Mouse (Mus musculus): Measurements from ENCODE around the gene Etfdh. TPM values are rescaled to one million over a fixed set of nuclear protein-coding genes. Genes with fewer than 3 reads are reported as not detected.

Gene Etfdh
- polyA plus RNA-seq (2014; fragmentation: Nextera tagmentation; extraction: Ambion mirVana) = 50.3 and 54.5 TPM in 2 replicates

DNA sequence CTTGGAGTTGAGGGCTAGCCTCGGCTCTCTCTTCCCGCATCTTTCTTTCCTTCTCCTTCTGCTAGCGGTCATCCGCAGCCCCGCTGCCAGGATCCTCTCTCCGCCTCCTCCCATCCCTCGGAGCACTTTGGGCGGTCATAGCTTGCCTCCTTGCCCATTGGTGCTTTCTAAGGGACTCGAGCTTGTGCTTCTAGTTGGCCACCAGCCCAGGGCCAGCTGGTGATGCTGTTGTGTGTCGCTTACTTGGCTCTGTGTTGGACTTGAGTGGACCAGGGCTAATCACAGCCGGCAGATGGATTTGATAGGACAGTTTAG is at the start of gene Etfdh:
Etfdh (minus strand) TSS at position 85 of the 315 bp plus-strand sequence.
- under 1% methylated on average over 11 of the region's 11 CpGs for WGBS
- Histone ChIP-seq H3K9ac (ENCODE audit: low read depth, low read length) (peak within 1 kb of the TSS; percentile 83), H3K4me2 (replicated peaks; ENCODE audit: low read depth, low read length) (peak within 1 kb of the TSS; percentile 70), H3K4me3 (ENCODE audit: low read depth, low read length) (peak within 1 kb of the TSS; percentile 66), H3K27ac (ENCODE audit: low read depth, low read length) (peak within 1 kb of the TSS; percentile 45), H3K36me3 (ENCODE audit: control insufficient read depth, insufficient read depth, low read length) (peaks cover 9% of the 10 kb centered on the region), H3K4me1 (replicated peaks; ENCODE audit: control insufficient read depth, insufficient read depth, low read length) (no peaks in the 10 kb centered on the region), H3K27me3 (ENCODE audit: control insufficient read depth, insufficient read depth, low read length) (no peaks in the 10 kb centered on the region), H3K9me3 (ENCODE audit: control insufficient read depth, low read length) (no peaks in the 10 kb centered on the region)
- DNase-seq (ENCODE audit: low spot score) (peak; percentile 66), ATAC-seq (ENCODE audit: low FRiP score) (peak; percentile 44; the same call in 1 of the 2 replicates)

DNA sequence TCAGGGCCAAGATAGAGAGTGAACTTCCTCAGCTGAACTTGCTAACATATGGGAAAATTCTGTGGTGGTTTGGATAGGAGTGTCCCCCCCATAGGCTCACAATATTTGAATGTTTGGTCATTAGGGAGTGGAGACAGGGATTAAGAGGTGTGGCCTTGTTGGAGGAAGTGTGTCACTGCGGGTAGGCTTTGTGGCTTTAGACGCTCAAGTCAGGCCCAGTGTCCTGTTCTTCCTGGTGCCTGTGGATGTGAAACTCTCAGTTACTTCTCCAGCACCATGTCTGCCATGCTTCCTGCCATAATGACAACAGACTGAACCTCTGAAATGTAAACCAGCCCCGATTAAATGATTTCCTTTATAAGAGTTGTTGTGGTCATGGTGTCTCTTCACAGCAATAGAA is 47.1 kb upstream of the Etfdh start:
- no peak overlapping the region for H3K4me3 ChIP-seq (ENCODE audit: low read depth, low read length)
- H3K9ac ChIP-seq (ENCODE audit: low read depth, low read length) = no peak overlapping the region
- no peak for ATAC-seq (ENCODE audit: low FRiP score)
- no peaks in the 10 kb centered on the region for H3K9me3 ChIP-seq (ENCODE audit: control insufficient read depth, low read length)
- H3K27ac ChIP-seq (ENCODE audit: low read depth, low read length) = no peak overlapping the region
- H3K4me2 ChIP-seq (replicated peaks; ENCODE audit: low read depth, low read length) = no peak overlapping the region
- no peaks in the 10 kb centered on the region for H3K36me3 ChIP-seq (ENCODE audit: control insufficient read depth, insufficient read depth, low read length)
- no peaks in the 10 kb centered on the region for H3K4me1 ChIP-seq (replicated peaks; ENCODE audit: control insufficient read depth, insufficient read depth, low read length)
- H3K27me3 ChIP-seq (ENCODE audit: control insufficient read depth, insufficient read depth, low read length) = no peaks in the 10 kb centered on the region
- 89% methylated on average over 3 of the region's 3 CpGs for WGBS
- no peak for DNase-seq (ENCODE audit: low spot score)

DNA sequence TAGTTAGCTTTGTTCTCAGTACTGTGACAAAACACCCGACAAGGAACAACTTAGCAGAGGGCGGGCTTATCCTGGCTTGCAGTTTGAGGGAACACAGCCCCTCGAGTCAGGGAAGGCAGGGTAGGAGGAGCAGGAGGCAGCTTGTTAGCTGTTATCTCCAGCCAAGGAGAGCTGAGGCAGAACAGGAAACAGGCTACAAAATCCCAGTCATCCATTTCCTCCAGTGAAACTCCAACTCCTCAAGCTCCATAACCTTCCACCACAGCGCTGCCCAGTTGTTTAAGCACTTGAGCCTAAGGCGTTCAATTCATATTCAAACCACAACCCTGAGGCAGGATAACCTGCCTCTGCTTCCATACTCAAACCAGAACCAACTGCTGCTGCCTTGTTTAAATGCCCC is 45.3 kb upstream of the Etfdh start:
- no peaks in the 10 kb centered on the region for H3K4me1 ChIP-seq (replicated peaks; ENCODE audit: control insufficient read depth, insufficient read depth, low read length)
- no peak overlapping the region for H3K4me2 ChIP-seq (replicated peaks; ENCODE audit: low read depth, low read length)
- H3K9me3 ChIP-seq (ENCODE audit: control insufficient read depth, low read length) = no peaks in the 10 kb centered on the region
- no peak overlapping the region for H3K9ac ChIP-seq (ENCODE audit: low read depth, low read length)
- no peaks in the 10 kb centered on the region for H3K27me3 ChIP-seq (ENCODE audit: control insufficient read depth, insufficient read depth, low read length)
- no peaks in the 10 kb centered on the region for H3K36me3 ChIP-seq (ENCODE audit: control insufficient read depth, insufficient read depth, low read length)
- no peak overlapping the region for H3K4me3 ChIP-seq (ENCODE audit: low read depth, low read length)
- no peak overlapping the region for H3K27ac ChIP-seq (ENCODE audit: low read depth, low read length)
- ATAC-seq (ENCODE audit: low FRiP score) (no peak), DNase-seq (ENCODE audit: low spot score) (no peak)
- 81% methylated on average over 5 of the region's 5 CpGs for WGBS

DNA sequence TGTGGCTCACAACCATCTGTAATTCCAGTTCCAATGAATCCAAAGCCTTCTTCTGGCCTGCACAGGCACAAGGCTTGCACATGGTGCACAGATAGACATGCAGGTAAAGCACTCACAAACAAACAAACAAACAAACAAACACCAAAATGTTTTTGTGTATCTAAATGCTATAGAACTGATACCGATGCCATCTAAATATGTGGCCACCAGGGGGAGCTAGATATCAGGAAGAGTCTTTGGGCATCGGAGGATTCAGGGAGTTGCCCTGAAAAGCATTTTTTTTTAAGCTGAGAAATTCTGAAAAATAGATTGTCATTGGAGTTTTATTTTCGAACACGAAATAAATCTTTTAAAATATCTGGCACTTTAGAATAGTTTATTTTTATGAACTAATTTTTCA is 43.8 kb upstream of the Etfdh start:
- Histone ChIP-seq H3K9me3 (ENCODE audit: control insufficient read depth, low read length) (no peaks in the 10 kb centered on the region), H3K27me3 (ENCODE audit: control insufficient read depth, insufficient read depth, low read length) (no peaks in the 10 kb centered on the region), H3K4me2 (replicated peaks; ENCODE audit: low read depth, low read length) (no peak overlapping the region), H3K4me1 (replicated peaks; ENCODE audit: control insufficient read depth, insufficient read depth, low read length) (no peaks in the 10 kb centered on the region), H3K9ac (ENCODE audit: low read depth, low read length) (no peak overlapping the region), H3K4me3 (ENCODE audit: low read depth, low read length) (no peak overlapping the region), H3K27ac (ENCODE audit: low read depth, low read length) (no peak overlapping the region), H3K36me3 (ENCODE audit: control insufficient read depth, insufficient read depth, low read length) (no peaks in the 10 kb centered on the region)
- ATAC-seq (ENCODE audit: low FRiP score) = no peak
- 20% methylated on average over 4 of the region's 4 CpGs for WGBS
- peak; percentile 85 for DNase-seq (ENCODE audit: low spot score)

DNA sequence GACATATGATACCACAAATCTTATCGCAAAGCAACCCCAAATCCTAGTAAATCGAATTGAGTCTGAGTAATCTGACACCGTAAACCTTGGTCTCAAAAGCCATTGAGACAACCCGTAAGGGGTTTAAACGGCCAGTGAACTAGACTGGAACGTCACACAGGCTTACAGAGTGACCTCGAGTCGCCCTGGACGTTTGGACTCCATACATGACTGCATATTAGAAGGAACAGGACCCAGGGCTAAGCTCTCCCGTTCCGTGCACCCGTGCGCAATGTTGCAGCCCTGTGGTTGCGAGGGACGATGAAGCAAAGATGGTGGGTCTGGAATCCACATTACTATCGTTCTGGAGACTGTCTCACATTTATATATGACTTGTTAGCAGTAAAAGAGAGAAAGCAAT is 42.9 kb upstream of the Etfdh start:
- Histone ChIP-seq H3K4me1 (replicated peaks; ENCODE audit: control insufficient read depth, insufficient read depth, low read length) (no peaks in the 10 kb centered on the region), H3K27ac (ENCODE audit: low read depth, low read length) (no peak overlapping the region), H3K4me2 (replicated peaks; ENCODE audit: low read depth, low read length) (no peak overlapping the region), H3K4me3 (ENCODE audit: low read depth, low read length) (no peak overlapping the region), H3K9me3 (ENCODE audit: control insufficient read depth, low read length) (no peaks in the 10 kb centered on the region), H3K9ac (ENCODE audit: low read depth, low read length) (no peak overlapping the region), H3K27me3 (ENCODE audit: control insufficient read depth, insufficient read depth, low read length) (no peaks in the 10 kb centered on the region), H3K36me3 (ENCODE audit: control insufficient read depth, insufficient read depth, low read length) (no peaks in the 10 kb centered on the region)
- DNase-seq (ENCODE audit: low spot score) (no peak), ATAC-seq (ENCODE audit: low FRiP score) (no peak)
- 83% methylated on average over 16 of the region's 16 CpGs for WGBS

DNA sequence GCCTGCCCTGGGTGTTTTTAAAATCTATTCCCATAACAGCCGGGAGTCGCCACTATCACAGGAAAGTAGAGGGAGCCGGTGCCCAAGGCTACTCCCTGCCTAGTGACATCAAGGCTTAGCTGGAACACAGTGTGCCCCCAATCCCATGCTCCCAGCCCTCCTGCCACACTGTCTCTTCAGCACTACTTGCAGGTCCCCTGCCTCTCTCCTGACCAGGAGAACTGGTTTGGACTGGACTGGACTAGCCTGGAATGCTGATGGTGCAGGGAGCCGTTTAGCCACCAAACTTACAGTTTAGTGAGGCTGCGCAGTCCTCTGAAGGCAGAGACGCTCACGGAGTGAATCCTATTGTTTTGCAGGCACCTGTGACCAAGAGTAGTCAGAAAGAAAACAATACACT is 41.3 kb upstream of the Etfdh start:
- Histone ChIP-seq H3K9me3 (ENCODE audit: control insufficient read depth, low read length) (no peaks in the 10 kb centered on the region), H3K27ac (ENCODE audit: low read depth, low read length) (no peak overlapping the region), H3K27me3 (ENCODE audit: control insufficient read depth, insufficient read depth, low read length) (no peaks in the 10 kb centered on the region), H3K9ac (ENCODE audit: low read depth, low read length) (no peak overlapping the region), H3K4me3 (ENCODE audit: low read depth, low read length) (no peak overlapping the region), H3K36me3 (ENCODE audit: control insufficient read depth, insufficient read depth, low read length) (no peaks in the 10 kb centered on the region), H3K4me1 (replicated peaks; ENCODE audit: control insufficient read depth, insufficient read depth, low read length) (no peaks in the 10 kb centered on the region), H3K4me2 (replicated peaks; ENCODE audit: low read depth, low read length) (no peak overlapping the region)
- DNase-seq (ENCODE audit: low spot score) (no peak), ATAC-seq (ENCODE audit: low FRiP score) (no peak)
- WGBS = 88% methylated on average over 7 of the region's 7 CpGs

DNA sequence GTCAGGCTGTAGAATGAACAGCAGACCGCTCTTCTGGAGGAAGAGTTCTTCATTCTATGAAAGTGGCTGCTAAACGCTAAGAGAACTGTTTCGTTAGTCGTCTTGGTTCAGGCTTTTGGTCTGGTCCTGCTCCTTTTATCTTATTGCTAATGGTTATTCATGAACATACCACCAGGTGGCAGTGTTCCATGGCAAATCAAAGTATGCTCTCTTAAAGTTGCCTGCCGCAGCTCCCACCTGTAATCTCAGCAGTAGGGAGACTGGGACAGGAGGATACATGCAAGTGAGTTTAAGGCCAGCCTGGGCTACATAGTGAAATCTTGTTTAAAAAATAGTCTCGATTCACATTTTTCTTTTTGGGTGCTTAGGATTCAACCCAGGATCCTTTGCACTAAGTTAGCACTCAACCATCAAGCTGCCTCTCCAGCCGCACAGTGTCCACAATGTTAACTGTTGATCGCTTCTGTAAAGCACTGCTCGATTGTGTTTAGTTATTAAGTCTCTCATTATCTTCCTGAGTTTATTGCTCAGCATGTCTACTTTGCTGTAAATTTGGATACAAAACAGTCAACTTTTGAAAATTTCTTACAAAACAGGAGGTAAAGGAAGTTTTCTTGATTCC is 35.6 kb upstream of the Etfdh start:
- no peaks in the 10 kb centered on the region for H3K4me1 ChIP-seq (replicated peaks; ENCODE audit: control insufficient read depth, insufficient read depth, low read length)
- no peaks in the 10 kb centered on the region for H3K27me3 ChIP-seq (ENCODE audit: control insufficient read depth, insufficient read depth, low read length)
- H3K27ac ChIP-seq (ENCODE audit: low read depth, low read length) = no peak overlapping the region
- H3K4me2 ChIP-seq (replicated peaks; ENCODE audit: low read depth, low read length) = no peak overlapping the region
- no peaks in the 10 kb centered on the region for H3K36me3 ChIP-seq (ENCODE audit: control insufficient read depth, insufficient read depth, low read length)
- H3K9ac ChIP-seq (ENCODE audit: low read depth, low read length) = no peak overlapping the region
- ATAC-seq (ENCODE audit: low FRiP score) (peak; percentile 45; the same call in 1 of the 2 replicates), DNase-seq (ENCODE audit: low spot score) (peak; percentile 79)
- WGBS = 43% methylated on average over 9 of the region's 9 CpGs
- no peak overlapping the region for H3K4me3 ChIP-seq (ENCODE audit: low read depth, low read length)
- H3K9me3 ChIP-seq (ENCODE audit: control insufficient read depth, low read length) = no peaks in the 10 kb centered on the region

DNA sequence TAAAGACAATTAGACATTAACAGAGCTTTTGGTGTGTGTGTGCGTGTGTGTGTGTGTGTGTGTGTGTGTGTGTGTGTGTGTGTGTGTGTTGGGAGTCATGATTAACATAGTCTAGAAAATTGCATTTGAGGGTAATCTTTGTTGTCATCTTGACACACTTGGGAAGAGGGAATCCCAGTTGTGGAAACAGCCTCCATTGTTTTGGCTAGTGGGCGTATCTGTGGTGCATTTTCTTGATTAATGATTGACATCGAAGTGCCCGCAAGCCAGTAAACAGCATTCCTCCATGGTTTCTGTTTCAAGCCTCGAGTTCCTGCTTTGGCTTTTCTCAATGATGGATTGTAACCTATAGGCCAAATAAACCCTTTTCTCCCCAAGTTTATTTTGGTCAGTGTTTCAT is 27.4 kb upstream of the Etfdh start:
- H3K4me3 ChIP-seq (ENCODE audit: low read depth, low read length) = no peak overlapping the region
- no peaks in the 10 kb centered on the region for H3K4me1 ChIP-seq (replicated peaks; ENCODE audit: control insufficient read depth, insufficient read depth, low read length)
- H3K4me2 ChIP-seq (replicated peaks; ENCODE audit: low read depth, low read length) = no peak overlapping the region
- no peak overlapping the region for H3K9ac ChIP-seq (ENCODE audit: low read depth, low read length)
- H3K27ac ChIP-seq (ENCODE audit: low read depth, low read length) = no peak overlapping the region
- H3K36me3 ChIP-seq (ENCODE audit: control insufficient read depth, insufficient read depth, low read length) = no peaks in the 10 kb centered on the region
- WGBS = 70% methylated on average over 5 of the region's 5 CpGs
- no peaks in the 10 kb centered on the region for H3K9me3 ChIP-seq (ENCODE audit: control insufficient read depth, low read length)
- no peaks in the 10 kb centered on the region for H3K27me3 ChIP-seq (ENCODE audit: control insufficient read depth, insufficient read depth, low read length)
- DNase-seq (ENCODE audit: low spot score) = no peak
- no peak for ATAC-seq (ENCODE audit: low FRiP score)

DNA sequence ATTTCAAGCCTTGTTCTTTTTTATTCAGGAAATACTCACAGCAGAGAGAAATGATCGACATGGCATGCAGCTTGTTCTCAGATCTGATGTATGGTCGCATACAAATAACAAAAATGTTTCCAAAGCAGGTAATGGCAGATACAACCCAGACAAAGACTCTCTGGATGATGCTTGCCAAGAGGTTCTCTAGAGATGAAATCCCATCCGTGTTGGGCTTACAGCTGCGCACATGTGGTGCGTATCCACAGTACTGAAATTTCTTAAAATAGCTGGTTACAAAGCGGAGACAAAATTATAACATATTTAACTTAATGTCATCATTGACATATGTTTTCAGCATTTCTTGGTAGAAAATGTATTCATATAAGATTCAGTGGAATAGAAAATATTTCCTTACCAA is 22.8 kb upstream of the Etfdh start:
- Histone ChIP-seq H3K4me1 (replicated peaks; ENCODE audit: control insufficient read depth, insufficient read depth, low read length) (no peaks in the 10 kb centered on the region), H3K4me3 (ENCODE audit: low read depth, low read length) (no peak overlapping the region), H3K27me3 (ENCODE audit: control insufficient read depth, insufficient read depth, low read length) (no peaks in the 10 kb centered on the region)

More for the DNA sequence above, 22.8 kb upstream of the Etfdh start:
- Histone ChIP-seq H3K27ac (ENCODE audit: low read depth, low read length) (no peak overlapping the region), H3K36me3 (ENCODE audit: control insufficient read depth, insufficient read depth, low read length) (no peaks in the 10 kb centered on the region), H3K4me2 (replicated peaks; ENCODE audit: low read depth, low read length) (no peak overlapping the region), H3K9ac (ENCODE audit: low read depth, low read length) (no peak overlapping the region), H3K9me3 (ENCODE audit: control insufficient read depth, low read length) (no peaks in the 10 kb centered on the region)
- ATAC-seq (ENCODE audit: low FRiP score) (no peak), DNase-seq (ENCODE audit: low spot score) (no peak)
- WGBS = 92% methylated on average over 6 of the region's 6 CpGs
